Mouse (Mus musculus) CH12.LX (cell line): ENCODE data around the gene Stard8. TPM values are rescaled to one million over a fixed set of nuclear protein-coding genes. Genes with fewer than 3 reads are reported as not detected.

Experiments used
- DNase-seq: peaks from one replicate; pipeline ENCODE4 v3.0.0-alpha.2; 2013; ENCODE audit errors: extremely low read depth
- H3K27ac ChIP-seq: 2 replicates; pipeline ENCODE4 v1.5.1; 2012; ENCODE audit warnings: low read depth, mild to moderate bottlenecking, control low read depth, moderate library complexity; ENCODE audit not compliant: insufficient read depth
- H3K27me3 ChIP-seq: replicated peaks from 2 replicates; pipeline ENCODE3; 2012; ENCODE audit warnings: inconsistent platforms
- H3K36me3 ChIP-seq, 2 experiments: replicated peaks in 1 of 2; 2 replicates each; pipeline versions ENCODE3 to v1.6.1; 2012; ENCODE audit warnings: inconsistent platforms in 1 of 2, low read length in 1 of 2, mild to moderate bottlenecking in 1 of 2, mixed read lengths in 1 of 2, moderate library complexity in 1 of 2; ENCODE audit not compliant: control insufficient read depth in 1 of 2, insufficient read depth in 1 of 2
- H3K4me1 ChIP-seq, 2 experiments: 2 replicates each; pipeline ENCODE4 v1.6.1; 2012; ENCODE audit warnings: inconsistent platforms in 1 of 2, moderate library complexity in 1 of 2; ENCODE audit not compliant: insufficient read depth in 2 of 2, control insufficient read depth in 1 of 2
- H3K4me2 ChIP-seq: 2 replicates; pipeline ENCODE4 v1.6.1; 2012; ENCODE audit warnings: low read depth, mild to moderate bottlenecking, control low read depth; ENCODE audit not compliant: poor library complexity, insufficient read depth, severe bottlenecking
- H3K4me3 ChIP-seq, 3 experiments: fragments of 150-350 bp in 1 of 3; sonication (generic) in 1 of 3; replicated peaks in 1 of 3; 2 replicates each; pipeline versions ENCODE3 to v1.5.1; 2011 to 2012; ENCODE audit warnings: low read depth in 2 of 3, low read length in 2 of 3, mild to moderate bottlenecking in 2 of 3, moderate library complexity in 2 of 3, control low read depth in 1 of 3, improper control_type of control experiment in 1 of 3, inconsistent platforms in 1 of 3, mixed read lengths in 1 of 3; ENCODE audit not compliant: poor library complexity in 1 of 3
- H3K79me2 ChIP-seq: replicated peaks from 2 replicates; pipeline ENCODE4 v1.6.1; 2012; ENCODE audit warnings: mild to moderate bottlenecking, moderate library complexity; ENCODE audit not compliant: control insufficient read depth, poor library complexity, insufficient read depth, severe bottlenecking; ENCODE audit errors: extremely low read depth
- H3K9ac ChIP-seq: 2 replicates; pipeline ENCODE4 v1.6.1; 2012; ENCODE audit warnings: low read depth, mild to moderate bottlenecking, control low read depth, moderate library complexity; ENCODE audit not compliant: insufficient read depth
- H3K9me3 ChIP-seq: replicated peaks from 2 replicates; pipeline ENCODE3; 2012; ENCODE audit warnings: low read length, inconsistent platforms, mixed read lengths
- BHLHE40 ChIP-seq: IDR thresholded peaks from 2 replicates; pipeline ENCODE4 v1.6.1; 2011; ENCODE audit warnings: mild to moderate bottlenecking, low read depth, low read length, improper control_type of control experiment
- E2F4 ChIP-seq: IDR thresholded peaks from 2 replicates; pipeline ENCODE4 v1.6.1; 2011; ENCODE audit warnings: low read depth, low read length, improper control_type of control experiment; ENCODE audit not compliant: insufficient replicate concordance
- ELF1 ChIP-seq: IDR thresholded peaks from 2 replicates; pipeline ENCODE4 v1.6.1; 2014; ENCODE audit warnings: low read depth, mild to moderate bottlenecking, inconsistent platforms, low read length, improper control_type of control experiment
- EP300 ChIP-seq: IDR thresholded peaks from 2 replicates; pipeline ENCODE4 v1.6.1; 2011; ENCODE audit warnings: low read length, improper control_type of control experiment
- IRF4 ChIP-seq: IDR thresholded peaks from 2 replicates; pipeline ENCODE4 v1.6.1; 2014; ENCODE audit warnings: low read depth, mild to moderate bottlenecking, inconsistent platforms, low read length, improper control_type of control experiment
- JUND ChIP-seq: conservative IDR thresholded peaks from 2 replicates; pipeline ENCODE4 v1.6.1; 2011; ENCODE audit warnings: low read depth, low read length, improper control_type of control experiment
- MAFK ChIP-seq: IDR thresholded peaks from 2 replicates; pipeline ENCODE4 v1.6.1; 2011; ENCODE audit warnings: low read length, improper control_type of control experiment; ENCODE audit not compliant: insufficient replicate concordance
- MAX ChIP-seq: IDR thresholded peaks from 2 replicates; pipeline ENCODE4 v1.6.1; 2011; ENCODE audit warnings: low read length, improper control_type of control experiment
- MEF2A ChIP-seq: IDR thresholded peaks from 2 replicates; pipeline ENCODE4 v1.6.1; 2014; ENCODE audit warnings: low read depth, mild to moderate bottlenecking, inconsistent platforms, low read length, improper control_type of control experiment, borderline replicate concordance
- MXI1 ChIP-seq: IDR thresholded peaks from 2 replicates; pipeline ENCODE4 v1.6.1; 2011; ENCODE audit warnings: mild to moderate bottlenecking, low read depth, low read length, improper control_type of control experiment
- MYC ChIP-seq: IDR thresholded peaks from 2 replicates; pipeline ENCODE4 v1.6.1; 2011; ENCODE audit warnings: low read depth, mild to moderate bottlenecking, improper control_type of control experiment, low read length
- PAX5 ChIP-seq: IDR thresholded peaks from 2 replicates; pipeline ENCODE4 v1.6.1; 2012; ENCODE audit warnings: low read length, inconsistent platforms, mixed read lengths
- RCOR1 ChIP-seq: conservative IDR thresholded peaks from 2 replicates; pipeline ENCODE4 v1.6.1; 2012; ENCODE audit warnings: low read depth, mild to moderate bottlenecking, inconsistent platforms, low read length, improper control_type of control experiment
- SMC3 ChIP-seq: IDR thresholded peaks from 2 replicates; pipeline ENCODE4 v1.6.1; 2011; ENCODE audit warnings: low read depth, low read length, improper control_type of control experiment
- TCF12 ChIP-seq: IDR thresholded peaks from 2 replicates; pipeline ENCODE4 v1.6.1; 2014; ENCODE audit warnings: low read depth, mild to moderate bottlenecking, inconsistent platforms, low read length, improper control_type of control experiment
- dilution Hi-C: fragments of 300-500 bp; cut with MboI; formaldehyde crosslinking; loops from 2 replicates; pipeline ENCODE4 v1.14.3; 2020; ENCODE audit warnings: low sequenced_read_pairs; ENCODE audit not compliant: extremely low pct_unique_long_range_greater_than_20kb, extremely low pct_ligation_motif_present
- in situ Hi-C: fragments of 300-500 bp; cut with MboI; formaldehyde crosslinking; loops from 3 replicates; pipeline ENCODE4 v1.14.3; 2019; ENCODE audit warnings: low sequenced_read_pairs, low pct_ligation_motif_present, low pct_unique_long_range_greater_than_20kb, mixed read lengths
- polyA plus RNA-seq: library from polyadenylated mRNA; unstranded; fragments of >175 nt; gene quantifications from 2 replicates; pipeline ENCODE4 v1.2.1, GENCODE M21; 2012; ENCODE audit warnings: low read depth; ENCODE audit not compliant: insufficient read length
- total RNA-seq, 2 experiments: library from RNA; depleted of rRNA; stranded (reverse); fragments of 300-350 nt in 1 of 2; fragments of >200 nt in 1 of 2; gene quantifications; 2 replicates each; pipeline ENCODE4 v1.2.3; 2012 to 2014

Stard8 gene
- total and polyA plus RNA-seq, 3 experiments, result 0.17 to 0.35 (median 0.19) TPM

- Histone ChIP-seq H3K36me3 (no peaks in the 10 kb centered on the region), H3K4me2 (no peak overlapping the region), H3K27ac (no peak overlapping the region), H3K4me1 (no peaks in the 10 kb centered on the region), H3K9ac (no peak overlapping the region), H3K27me3 (no peaks in the 10 kb centered on the region), H3K79me2 (no peaks in the 10 kb centered on the region), H3K4me3 (no peak overlapping the region)
- dilution Hi-C loops (no loop called here), in situ Hi-C loops (no loop called here)
- no peak for DNase-seq
- no peak for TF ChIP-seq IRF4
- no peak for TF ChIP-seq MAFK
- TF ChIP-seq JUND, result no peak
- no peak for TF ChIP-seq MEF2A
- TF ChIP-seq MXI1, result no peak
- TF ChIP-seq RCOR1, result no peak
- no peak for TF ChIP-seq MYC
- no peak for TF ChIP-seq SMC3
- no peak for TF ChIP-seq ELF1
- TF ChIP-seq EP300, result no peak
- TF ChIP-seq MAX, result no peak
- no peak for TF ChIP-seq BHLHE40
- TF ChIP-seq PAX5, result no peak
- no peak for TF ChIP-seq TCF12
- TF ChIP-seq E2F4, result no peak
- TF ChIP-seq, all 38 proteins: peak for 0
- no peaks in the 10 kb centered on the region for H3K9me3 ChIP-seq
These were observed 47.9 kb downstream of the Stard8 start for GRCm38 (mm10) chrX:99050736-99051481.

GRCm38 (mm10) chrX:99052255-99052654 is 49.2 kb downstream of the Stard8 start:
- Histone ChIP-seq H3K9me3 (no peaks in the 10 kb centered on the region), H3K9ac (no peak overlapping the region), H3K4me3 (no peak overlapping the region), H3K27ac (no peak overlapping the region), H3K27me3 (no peaks in the 10 kb centered on the region), H3K4me1 (no peaks in the 10 kb centered on the region), H3K36me3 (no peaks in the 10 kb centered on the region), H3K4me2 (no peak overlapping the region), H3K79me2 (no peaks in the 10 kb centered on the region)
- dilution Hi-C loops (no loop called here), in situ Hi-C loops (no loop called here)
- TF ChIP-seq RCOR1, result no peak
- no peak for TF ChIP-seq MYC
- no peak for DNase-seq
